Mouse (Mus musculus) olfactory bulb, adult 2 months (tissue): ENCODE measurements around the gene Il12rb2.

Experiments
- CTCF ChIP-seq: fragments of 200-500 bp; IDR thresholded peaks from 2 replicates; pipeline ENCODE4 v1.5.1; 2012; ENCODE audit warnings: low read depth, mild to moderate bottlenecking, low read length, moderate library complexity; ENCODE audit not compliant: insufficient read depth
- POLR2A ChIP-seq: fragments of 200-500 bp; IDR thresholded peaks from 2 replicates; pipeline ENCODE4 v1.6.1; 2012; ENCODE audit warnings: mild to moderate bottlenecking, low read depth, low read length, moderate library complexity; ENCODE audit not compliant: insufficient read depth

GRCm38 (mm10) chr6:67300710-67301163 lies 75.3 kb downstream of the Il12rb2 start:
- TF ChIP-seq CTCF = no peak
- no peak for TF ChIP-seq POLR2A
